Mouse (Mus musculus): ENCODE measurements at regions not wholly inside any gene's neighbourhood (a gene's known extent, or its start where the extent isn't known, plus 50 kb on each side); places are given as distances from the start of the nearest gene placed in this dataset.

- TF ChIP-seq CTCF (IDR thresholded peaks at IDR 0.05; ENCODE audit: low read depth) (no peak), EP300 (optimal IDR thresholded peaks at IDR 0.05) (no peak)
These were observed 136.8 kb upstream of the Rgma start for GRCm38 (mm10) chr7:73238486-73238885.
